Mouse (Mus musculus) left cerebral cortex, adult 2 months (tissue): Measurements from ENCODE around the gene Hsd3b5. TPM values are rescaled to one million over a fixed set of nuclear protein-coding genes. Genes with fewer than 3 reads are reported as not detected.
"Not testable (repeated sequence)": the region's sequence is repeated elsewhere in the genome, so short reads cannot be mapped to it uniquely, and the experiment has no call there.

Experiments used
- DNase-seq, 2 experiments: peaks; one replicate each; pipeline ENCODE4 v3.0.0; 2021 to 2022; ENCODE audit warnings: low spot score in 2 of 2, mixed read lengths in 1 of 2; ENCODE audit errors: extremely low spot score in 1 of 2
- H3K27ac ChIP-seq: fragments of 200-600 bp; 2 replicates; pipeline ENCODE4 v1.8.1; 2022
- H3K4me3 ChIP-seq: fragments of 200-600 bp; 2 replicates; pipeline ENCODE4 v1.8.1; 2022
- CTCF ChIP-seq: fragments of 200-600 bp; IDR thresholded peaks from 2 replicates; pipeline ENCODE4 v1.8.1; 2022; ENCODE audit warnings: antibody characterized with exemption, mild to moderate bottlenecking, moderate library complexity
- intact Hi-C: fragments of 180-260 bp; cut with DNase I; formaldehyde crosslinking; loops from one replicate; pipeline ENCODE4 v1.15.1; 2025
- long read RNA-seq, 2 experiments: library from polyadenylated mRNA; stranded (forward); transcript quantifications; one replicate each; pipeline ENCODE4 v2.0.0; 2021; ENCODE audit warnings: borderline mapping rate in 2 of 2
- total RNA-seq, 2 experiments: library from RNA; stranded (reverse); gene quantifications; 2 replicates each; pipeline ENCODE4 v1.2.3; 2021

The Hsd3b5 gene
- not detected for total RNA-seq
- long read RNA-seq, experiment 1, result 0 reads
- long read RNA-seq, experiment 2, result 0 reads

GRCm38 (mm10) chr3:98630152-98630551 is at the start of gene Hsd3b5:
Gene Hsd3b5, minus strand, starts transcription at chr3:98630252.
- DNase-seq, result no peak
- no peak within 1 kb of the TSS for H3K4me3 ChIP-seq
- no peak for TF ChIP-seq CTCF
- intact Hi-C loops, result no loop called here
- H3K27ac ChIP-seq, result no peak within 1 kb of the TSS

- Histone ChIP-seq H3K27ac (no peak overlapping the region), H3K4me3 (no peak overlapping the region)
- TF ChIP-seq CTCF, result no peak
- DNase-seq, result no peak
- intact Hi-C loops, result no loop called here
These were observed 5.1 kb upstream of the Hsd3b5 start for GRCm38 (mm10) chr3:98635145-98635544.

- intact Hi-C loops, result no loop called here
- TF ChIP-seq CTCF, result no peak
- DNase-seq, result no peak
- Histone ChIP-seq H3K27ac (no peak overlapping the region), H3K4me3 (no peak overlapping the region)
These were observed 419 bp downstream of the Hsd3b5 start for GRCm38 (mm10) chr3:98629633-98630032.

- DNase-seq, H3K27ac ChIP-seq: not testable (repeated sequence)
These were observed 13.3 kb downstream of the Hsd3b5 start for GRCm38 (mm10) chr3:98616786-98617185.

GRCm38 (mm10) chr3:98616244-98616643 is 13.8 kb downstream of the Hsd3b5 start:
- intact Hi-C loops, H3K27ac ChIP-seq, H3K4me3 ChIP-seq, DNase-seq: not testable (repeated sequence)
- peak; percentile 13; the same call in 1 of the 2 replicates for TF ChIP-seq CTCF

More at GRCm38 (mm10) chr3:98616786-98617185, 13.3 kb downstream of the Hsd3b5 start:
- intact Hi-C loops, H3K4me3 ChIP-seq: not testable (repeated sequence)

- H3K4me3 ChIP-seq, intact Hi-C loops, H3K27ac ChIP-seq, DNase-seq: not testable (repeated sequence)
These were observed 15.6 kb downstream of the Hsd3b5 start for GRCm38 (mm10) chr3:98614406-98614927.

GRCm38 (mm10) chr3:98613963-98614362 is 16.1 kb downstream of the Hsd3b5 start:
- TF ChIP-seq CTCF, result no peak
- no peak overlapping the region for H3K27ac ChIP-seq
- H3K4me3 ChIP-seq, result no peak overlapping the region
- DNase-seq, result no peak
- intact Hi-C loops, result no loop called here

- intact Hi-C loops, H3K4me3 ChIP-seq, H3K27ac ChIP-seq, DNase-seq: not testable (repeated sequence)
These were observed 16.5 kb downstream of the Hsd3b5 start for GRCm38 (mm10) chr3:98613540-98613939.

GRCm38 (mm10) chr3:98588707-98589106 is 41.3 kb downstream of the Hsd3b5 start, which contains the start of gene Gm10681:
Gene Gm10681, minus strand, starts transcription at chr3:98588807.
- intact Hi-C loops, result no loop called here
- H3K4me3 ChIP-seq, result no peak within 1 kb of the TSS
- TF ChIP-seq CTCF, result no peak
- no peak for DNase-seq
- no peak within 1 kb of the TSS for H3K27ac ChIP-seq

GRCm38 (mm10) chr3:98587721-98588120 is 42.3 kb downstream of the Hsd3b5 start:
- intact Hi-C loops, result no loop called here
- no peak for TF ChIP-seq CTCF
- Histone ChIP-seq H3K4me3 (no peak overlapping the region), H3K27ac (no peak overlapping the region)
- DNase-seq, result no peak

- intact Hi-C loops, H3K4me3 ChIP-seq, H3K27ac ChIP-seq, DNase-seq: not testable (repeated sequence)
These were observed 47.4 kb downstream of the Hsd3b5 start for GRCm38 (mm10) chr3:98582622-98583021.

GRCm38 (mm10) chr3:98582202-98582601 is 47.9 kb downstream of the Hsd3b5 start:
- H3K4me3 ChIP-seq, intact Hi-C loops, DNase-seq, H3K27ac ChIP-seq: not testable (repeated sequence)

GRCm38 (mm10) chr3:98581024-98581423 is 49.0 kb downstream of the Hsd3b5 start:
- H3K27ac ChIP-seq, intact Hi-C loops, H3K4me3 ChIP-seq: not testable (repeated sequence)
- DNase-seq, result peak; percentile 56 to 59

Other genes starting within 250 kb of the Hsd3b5 start
- 10 to 100 TPM; 33.2 to 35.0 TPM for gene Zfp697, start 247.8 kb downstream of the Hsd3b5 start, total RNA-seq
- gene Gm4450, start 173.1 kb downstream of the Hsd3b5 start, total RNA-seq, result not detected
- gene Hsd3b4, start 119.7 kb downstream of the Hsd3b5 start, total RNA-seq, result not detected
- gene Gm10681, start 41.4 kb downstream of the Hsd3b5 start, total RNA-seq, result not detected
- under 1 TPM; 0.09 to 0.20 TPM for gene Hsd3b2, start 94.3 kb upstream of the Hsd3b5 start, total RNA-seq
- gene Hsd3b3, start 132.9 kb upstream of the Hsd3b5 start, total RNA-seq, result not detected
- not detected for gene Hsd3b6, start 184.2 kb upstream of the Hsd3b5 start, total RNA-seq
- gene Hsd3b1, start 229.5 kb upstream of the Hsd3b5 start, total RNA-seq, result not detected